Mouse (Mus musculus) bone marrow macrophage, adult 2 months (primary cell): ENCODE measurements around the gene Gm47841. TPM values are rescaled to one million over a fixed set of nuclear protein-coding genes. Genes with fewer than 3 reads are reported as not detected.

ENCODE experiments used
- H3K27ac ChIP-seq: 2 replicates; pipeline ENCODE4 v1.5.1; 2012; ENCODE audit warnings: low read depth, low read length; ENCODE audit not compliant: insufficient read depth
- H3K4me1 ChIP-seq: 2 replicates; pipeline ENCODE4 v1.6.1; 2012; ENCODE audit warnings: low read length; ENCODE audit not compliant: control insufficient read depth, insufficient read depth
- H3K4me3 ChIP-seq: 2 replicates; pipeline ENCODE4 v1.5.1; 2012; ENCODE audit warnings: mild to moderate bottlenecking, low read length, moderate library complexity; ENCODE audit not compliant: insufficient read depth
- CTCF ChIP-seq: IDR thresholded peaks from 2 replicates; pipeline ENCODE4 v1.5.1; 2012; ENCODE audit warnings: low read depth, mild to moderate bottlenecking, low read length, moderate library complexity
- POLR2A ChIP-seq: IDR thresholded peaks from 2 replicates; pipeline ENCODE4 v1.6.1; 2012; ENCODE audit warnings: mild to moderate bottlenecking, low read depth, low read length, borderline replicate concordance
- polyA plus RNA-seq: library from polyadenylated mRNA; stranded (reverse); fragments of >200 nt; gene quantifications from 2 replicates; pipeline ENCODE4 v1.2.4, GENCODE M21; 2012; ENCODE audit not compliant: missing spikeins, insufficient read depth, insufficient read length

Gm47841 gene
- polyA plus RNA-seq, 1 experiment: not detected

- H3K27ac ChIP-seq: no peak overlapping the region
- H3K4me3 ChIP-seq: no peak overlapping the region
- no peak for TF ChIP-seq CTCF
- no peak for TF ChIP-seq POLR2A
- no peaks in the 10 kb centered on the region for H3K4me1 ChIP-seq
These were observed 537 bp downstream of the Gm47841 start for GRCm38 (mm10) chr15:101046527-101047193.

DNA sequence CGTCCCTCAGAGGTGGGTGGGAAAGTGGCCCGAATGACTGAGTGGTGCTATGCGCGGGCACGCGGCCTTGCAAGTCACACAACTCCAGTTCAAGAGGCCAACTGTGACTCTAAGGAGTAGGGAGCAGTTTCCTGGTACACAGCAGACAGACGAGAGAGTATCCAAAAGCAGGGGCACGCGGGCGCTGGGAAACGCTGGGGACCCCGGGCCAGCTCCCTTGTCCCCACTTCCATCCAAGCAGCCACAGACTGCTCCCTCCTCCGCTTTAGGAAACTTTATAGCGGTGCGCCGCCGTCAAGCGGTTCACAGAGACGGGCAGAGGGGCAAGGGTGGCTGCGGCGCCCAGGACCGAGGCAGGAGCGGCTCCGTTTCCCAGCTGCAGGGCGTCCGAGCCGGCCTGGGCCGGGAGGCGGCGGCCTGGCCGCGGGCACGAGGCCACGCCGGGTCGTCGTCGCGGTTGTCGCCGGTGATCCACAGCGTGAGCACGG is 1.1 kb downstream of the Gm47841 start:
- H3K4me3 ChIP-seq: no peak overlapping the region
- H3K4me1 ChIP-seq: no peaks in the 10 kb centered on the region
- no peak for TF ChIP-seq CTCF
- H3K27ac ChIP-seq: no peak overlapping the region

DNA sequence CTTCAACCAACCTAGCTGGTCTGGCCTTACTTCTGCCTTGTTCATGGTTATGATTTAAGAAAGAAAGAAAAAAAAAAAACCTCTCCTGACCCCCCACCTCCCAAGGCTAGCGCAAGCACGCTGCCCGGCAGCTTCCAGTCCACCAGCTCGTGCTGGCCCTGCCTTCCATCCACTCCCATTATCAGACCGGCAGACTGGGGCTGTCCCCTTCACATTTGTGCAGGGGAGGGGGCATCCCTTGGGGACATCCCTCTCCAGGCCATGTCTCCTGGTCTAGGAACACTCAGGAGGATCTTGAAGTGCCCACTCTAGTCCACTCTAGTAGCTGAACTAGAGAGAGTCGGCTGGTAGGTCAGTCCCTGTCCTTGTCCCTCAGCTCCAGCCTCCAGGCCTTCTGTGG is 2.7 kb downstream of the Gm47841 start:
- TF ChIP-seq CTCF: no peak
- TF ChIP-seq POLR2A: no peak
- H3K4me1 ChIP-seq: no peaks in the 10 kb centered on the region

DNA sequence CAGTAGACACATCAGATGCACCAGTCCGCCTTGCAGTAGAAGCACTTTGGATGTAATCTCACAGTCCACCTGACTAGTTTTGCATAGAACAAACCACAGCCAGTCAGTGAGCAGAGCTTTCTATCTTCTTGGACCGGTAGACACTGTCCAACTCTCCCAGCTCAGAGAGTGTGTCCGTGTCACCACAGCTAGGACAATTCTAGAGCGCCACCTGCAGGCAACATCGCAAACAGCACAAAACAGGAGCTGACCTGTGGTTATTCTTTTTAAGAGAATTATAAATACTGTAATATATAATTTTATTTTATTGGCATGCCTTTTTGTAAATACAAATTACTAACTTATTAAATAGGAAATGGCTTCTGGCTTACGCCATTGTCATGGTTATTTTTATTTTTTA is 4.6 kb downstream of the Gm47841 start:
- Histone ChIP-seq H3K4me3 (no peak overlapping the region), H3K27ac (no peak overlapping the region), H3K4me1 (no peaks in the 10 kb centered on the region)
- TF ChIP-seq CTCF: peak; percentile 83
- TF ChIP-seq POLR2A: no peak

More for the DNA sequence above, 2.7 kb downstream of the Gm47841 start:
- Histone ChIP-seq H3K4me3 (no peak overlapping the region), H3K27ac (no peak overlapping the region)

- TF ChIP-seq CTCF: no peak
- TF ChIP-seq POLR2A: no peak
- Histone ChIP-seq H3K4me3 (no peak overlapping the region), H3K4me1 (no peaks in the 10 kb centered on the region), H3K27ac (no peak overlapping the region)
These were observed 5.2 kb downstream of the Gm47841 start for GRCm38 (mm10) chr15:101041966-101042365.

DNA sequence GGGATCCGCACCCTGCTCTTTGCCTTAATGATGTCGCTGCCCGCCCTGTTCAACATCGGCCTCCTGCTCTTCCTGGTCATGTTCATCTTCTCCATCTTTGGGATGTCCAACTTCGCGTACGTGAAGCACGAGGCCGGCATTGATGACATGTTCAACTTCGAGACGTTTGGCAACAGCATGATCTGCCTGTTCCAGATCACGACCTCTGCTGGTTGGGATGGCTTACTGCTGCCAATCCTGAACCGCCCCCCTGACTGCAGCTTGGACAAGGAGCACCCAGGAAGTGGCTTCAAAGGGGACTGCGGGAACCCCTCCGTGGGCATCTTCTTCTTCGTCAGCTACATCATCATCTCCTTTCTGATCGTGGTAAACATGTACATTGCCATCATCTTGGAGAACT is 7.5 kb downstream of the Gm47841 start:
- H3K4me1 ChIP-seq: no peaks in the 10 kb centered on the region
- TF ChIP-seq CTCF: no peak
- TF ChIP-seq POLR2A: no peak
- no peak overlapping the region for H3K4me3 ChIP-seq
- no peak overlapping the region for H3K27ac ChIP-seq

- TF ChIP-seq POLR2A: no peak
- TF ChIP-seq CTCF: no peak
- H3K4me3 ChIP-seq: no peak overlapping the region
- no peak overlapping the region for H3K27ac ChIP-seq
- H3K4me1 ChIP-seq: no peaks in the 10 kb centered on the region
These were observed 18.2 kb downstream of the Gm47841 start for GRCm38 (mm10) chr15:101028960-101029359.

DNA sequence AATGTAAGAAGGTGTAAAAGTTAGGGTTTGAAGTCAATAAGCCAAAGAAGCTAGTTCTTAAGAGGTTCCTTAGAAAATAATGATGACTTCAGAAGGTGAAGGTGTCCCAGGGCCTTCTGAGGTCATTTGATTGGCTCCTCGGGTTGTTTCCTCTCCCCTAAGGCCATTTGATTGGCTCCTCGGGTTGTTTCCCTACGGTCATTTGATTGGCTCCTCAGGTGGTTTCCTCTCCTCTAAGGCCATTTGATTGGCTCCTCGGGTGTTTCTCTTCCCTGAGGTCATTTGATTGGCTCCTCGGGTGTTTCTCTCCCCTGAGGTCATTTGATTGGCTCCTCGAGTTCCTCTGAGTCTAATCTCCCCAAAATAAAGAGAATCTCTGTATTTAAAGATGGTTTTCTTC is 35.8 kb downstream of the Gm47841 start:
- no peak overlapping the region for H3K27ac ChIP-seq
- no peaks in the 10 kb centered on the region for H3K4me1 ChIP-seq
- TF ChIP-seq POLR2A (no peak), CTCF (no peak)
- no peak overlapping the region for H3K4me3 ChIP-seq

- Histone ChIP-seq H3K4me3 (no peak overlapping the region), H3K27ac (no peak overlapping the region), H3K4me1 (no peaks in the 10 kb centered on the region)
- no peak for TF ChIP-seq CTCF
- TF ChIP-seq POLR2A: no peak
These were observed 38.7 kb downstream of the Gm47841 start for GRCm38 (mm10) chr15:101008386-101009010.

DNA sequence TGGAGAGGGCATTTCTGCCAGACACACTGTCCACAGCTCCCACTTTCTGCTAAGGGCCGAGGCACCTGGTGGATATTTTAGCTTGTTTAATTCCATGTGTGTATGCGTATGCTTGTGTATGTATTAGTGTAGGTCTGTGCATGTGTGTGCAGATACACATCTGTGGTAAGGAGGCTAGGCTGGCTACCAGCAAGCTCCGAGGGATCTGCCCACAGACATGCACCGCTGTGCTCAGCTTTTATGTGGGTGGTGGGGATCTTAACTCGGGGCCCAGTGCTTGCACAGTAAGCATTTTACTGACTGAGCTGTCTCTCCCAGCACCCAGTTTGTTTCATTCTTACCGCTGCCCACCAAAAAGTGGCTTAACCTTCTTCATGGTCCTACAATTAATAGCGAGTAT is 40.0 kb downstream of the Gm47841 start:
- Histone ChIP-seq H3K4me1 (no peaks in the 10 kb centered on the region), H3K27ac (no peak overlapping the region), H3K4me3 (no peak overlapping the region)
- no peak for TF ChIP-seq POLR2A
- TF ChIP-seq CTCF: no peak
